Mouse (Mus musculus) midbrain, embryonic 15.5 days (tissue): ENCODE results near the gene Cks1b. TPM values are rescaled to one million over a fixed set of nuclear protein-coding genes. Genes with fewer than 3 reads are reported as not detected.

ENCODE experiments used
- ATAC-seq: fragments of 200-750 bp; cut with Nextera tagmentation; replicated peaks from 2 replicates; pipeline ENCODE4 v1.8.0; 2017; ENCODE audit warnings: moderate TSS enrichment
- H3K27ac ChIP-seq: fragments of 300-500 bp; sonication (generic); 2 replicates; pipeline ENCODE4 v1.5.1; 2015; ENCODE audit warnings: mild to moderate bottlenecking, inconsistent platforms
- H3K27me3 ChIP-seq: fragments of 300-500 bp; sonication (generic); replicated peaks from 2 replicates; pipeline ENCODE4 v1.6.1; 2015; ENCODE audit warnings: inconsistent platforms
- H3K36me3 ChIP-seq: fragments of 300-500 bp; sonication (generic); replicated peaks from 2 replicates; pipeline ENCODE4 v1.6.1; 2015; ENCODE audit warnings: inconsistent platforms
- H3K4me1 ChIP-seq: fragments of 300-500 bp; sonication (generic); 2 replicates; pipeline ENCODE4 v1.6.1; 2015; ENCODE audit warnings: inconsistent platforms
- H3K4me2 ChIP-seq: fragments of 300-500 bp; sonication (generic); 2 replicates; pipeline ENCODE4 v1.6.1; 2015; ENCODE audit warnings: inconsistent platforms, mild to moderate bottlenecking, moderate library complexity
- H3K4me3 ChIP-seq: fragments of 300-500 bp; sonication (generic); 2 replicates; pipeline ENCODE4 v1.5.1; 2015; ENCODE audit warnings: mild to moderate bottlenecking, inconsistent platforms
- H3K9ac ChIP-seq: fragments of 300-500 bp; sonication (generic); 2 replicates; pipeline ENCODE4 v1.6.1; 2015; ENCODE audit warnings: mild to moderate bottlenecking, inconsistent platforms
- H3K9me3 ChIP-seq: fragments of 300-500 bp; sonication (generic); 2 replicates; pipeline ENCODE4 v1.6.1; 2016; ENCODE audit warnings: inconsistent platforms
- WGBS: fragments of 180-500 bp; shearing (Covaris S2); methylation state at CpG from one replicate; pipeline ENCODE4 v1.1.7; 2015; ENCODE audit warnings: mixed read lengths; 5-methylcytosine and 5-hydroxymethylcytosine counted together
- polyA plus RNA-seq: library from polyadenylated mRNA; unstranded; fragments of >200 nt; fragmentation: Nextera tagmentation; extraction: Ambion mirVana; gene quantifications from 2 replicates; pipeline ENCODE4 v1.2.1, GENCODE M21; 2015

Cks1b gene
- polyA plus RNA-seq, 1 experiment from 2014 or later: 86.7 TPM

DNA sequence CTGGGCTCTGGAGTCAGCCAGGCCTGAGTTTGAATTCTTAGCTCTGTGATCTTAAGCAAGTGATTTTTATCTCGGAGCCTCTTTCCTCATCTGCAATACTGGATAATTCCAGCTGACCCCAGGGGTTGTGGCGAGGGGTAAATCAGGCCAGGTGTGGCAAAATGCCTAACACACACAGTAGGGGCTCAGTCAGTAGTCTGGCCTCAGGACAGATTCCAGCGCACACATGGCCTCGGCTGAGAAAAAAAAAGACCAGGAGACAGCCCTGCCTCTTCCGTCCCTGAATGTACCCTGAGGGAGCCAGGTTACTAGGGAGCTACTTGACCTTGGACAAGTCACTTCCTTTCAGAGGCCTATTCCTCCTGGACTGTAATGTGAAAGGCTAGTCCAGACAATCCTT lies 35.2 kb downstream of the Cks1b start:
- no peak for ATAC-seq
- 90% methylated on average over 5 of the region's 5 CpGs for WGBS

DNA sequence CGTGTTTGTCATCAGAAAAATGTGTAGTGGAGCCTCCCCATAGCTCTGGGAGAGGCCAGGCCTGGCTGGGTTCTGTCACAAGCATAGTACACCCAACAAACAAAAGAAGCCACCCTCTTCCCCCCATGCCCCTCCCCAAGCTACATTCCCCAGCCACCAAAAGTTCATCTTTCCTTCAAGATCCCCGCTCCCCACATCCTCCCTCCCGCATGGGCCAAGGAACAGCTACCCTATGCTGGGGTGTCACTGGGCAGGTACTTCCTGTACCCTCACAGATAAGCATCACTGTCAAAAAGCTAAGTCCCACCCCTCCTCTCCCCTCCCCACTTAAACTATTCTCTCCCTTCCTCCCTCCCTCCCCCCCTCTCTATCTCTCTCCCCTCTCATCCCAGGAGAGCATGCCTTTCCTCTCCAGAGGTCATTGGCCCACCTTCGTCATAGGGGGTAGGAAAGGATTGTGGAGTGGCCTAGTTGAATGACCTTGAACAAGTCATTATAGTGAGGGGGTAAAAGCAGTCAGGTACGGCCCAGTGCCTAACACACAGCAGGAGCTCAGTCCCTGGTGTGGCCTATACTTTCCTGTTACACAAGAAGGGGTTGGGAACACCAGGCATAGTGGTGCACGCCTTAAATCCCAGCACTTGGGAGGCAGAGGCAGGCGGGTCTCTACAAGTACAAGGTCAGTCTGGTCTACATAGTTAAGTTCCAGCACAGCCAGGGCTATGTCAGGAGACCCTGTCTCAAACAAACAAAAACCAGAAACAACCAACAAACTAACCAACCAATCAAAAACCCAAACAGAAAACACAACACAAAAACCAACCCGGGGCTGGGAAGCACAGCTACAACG lies 35.9 kb downstream of the Cks1b start:
- H3K36me3 ChIP-seq: no peaks in the 10 kb centered on the region
- peaks cover 19% of the 10 kb centered on the region for H3K4me1 ChIP-seq
- WGBS: 90% methylated on average over 9 of the region's 9 CpGs
- no peaks in the 10 kb centered on the region for H3K27me3 ChIP-seq
- no peak overlapping the region for H3K27ac ChIP-seq
- ATAC-seq: no peak
- no peaks in the 10 kb centered on the region for H3K9me3 ChIP-seq
- no peak overlapping the region for H3K4me3 ChIP-seq
- H3K9ac ChIP-seq: no peak overlapping the region
- H3K4me2 ChIP-seq: no peak overlapping the region

More for the DNA sequence above, 35.2 kb downstream of the Cks1b start:
- Histone ChIP-seq H3K27ac (no peak overlapping the region), H3K36me3 (no peaks in the 10 kb centered on the region), H3K27me3 (no peaks in the 10 kb centered on the region), H3K4me3 (no peak overlapping the region), H3K4me1 (peaks cover 19% of the 10 kb centered on the region), H3K4me2 (no peak overlapping the region), H3K9ac (no peak overlapping the region), H3K9me3 (no peaks in the 10 kb centered on the region)

DNA sequence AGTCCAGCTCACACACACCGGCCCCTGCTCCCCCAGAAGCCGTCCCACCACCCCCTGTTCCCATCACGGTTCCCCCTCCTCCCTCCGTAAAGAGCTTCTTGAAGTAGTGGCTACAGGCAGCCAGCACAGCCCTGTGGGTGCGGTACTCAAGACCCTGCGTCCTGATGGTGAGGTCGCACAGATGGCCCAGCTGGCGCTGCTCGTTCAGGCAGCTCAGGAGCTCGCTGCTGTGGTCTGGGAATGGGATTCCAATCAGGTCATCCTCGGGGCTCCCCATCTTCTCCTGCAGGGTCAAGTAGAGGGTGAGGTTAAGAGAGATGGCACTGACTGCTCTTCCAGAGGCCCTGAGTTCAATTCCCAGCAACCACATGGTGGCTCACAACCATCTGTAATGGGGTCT lies 37.0 kb downstream of the Cks1b start:
- Histone ChIP-seq H3K4me3 (no peak overlapping the region), H3K36me3 (no peaks in the 10 kb centered on the region), H3K27ac (no peak overlapping the region), H3K9ac (no peak overlapping the region), H3K9me3 (no peaks in the 10 kb centered on the region), H3K27me3 (no peaks in the 10 kb centered on the region), H3K4me1 (peaks cover 19% of the 10 kb centered on the region), H3K4me2 (no peak overlapping the region)
- ATAC-seq: no peak
- WGBS: 86% methylated on average over 11 of the region's 11 CpGs

DNA sequence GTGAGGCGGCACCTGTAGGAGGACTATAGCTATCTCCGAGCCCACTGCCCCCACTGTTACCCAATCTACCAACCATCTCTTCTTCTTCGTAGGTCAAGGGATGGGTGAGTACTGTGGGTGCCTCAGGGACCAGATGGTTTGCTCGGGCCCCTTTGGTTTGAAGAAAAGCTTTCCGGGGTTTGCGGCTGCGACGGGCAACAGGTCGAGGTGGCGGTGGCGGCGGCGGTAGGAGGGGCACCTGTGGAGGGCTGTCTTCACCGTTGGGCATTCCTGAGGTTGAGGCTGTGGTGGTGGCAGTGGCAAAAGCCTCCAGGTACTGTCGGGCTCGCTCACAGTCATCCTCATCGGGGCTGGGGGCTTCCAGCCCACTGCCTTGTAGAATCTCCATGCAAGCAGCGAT lies 37.5 kb downstream of the Cks1b start:
- Histone ChIP-seq H3K4me1 (peaks cover 19% of the 10 kb centered on the region), H3K9me3 (no peaks in the 10 kb centered on the region), H3K36me3 (no peaks in the 10 kb centered on the region), H3K27me3 (no peaks in the 10 kb centered on the region), H3K4me3 (no peak overlapping the region), H3K9ac (no peak overlapping the region), H3K27ac (no peak overlapping the region), H3K4me2 (no peak overlapping the region)
- ATAC-seq: no peak
- WGBS: 97% methylated on average over 18 of the region's 18 CpGs

DNA sequence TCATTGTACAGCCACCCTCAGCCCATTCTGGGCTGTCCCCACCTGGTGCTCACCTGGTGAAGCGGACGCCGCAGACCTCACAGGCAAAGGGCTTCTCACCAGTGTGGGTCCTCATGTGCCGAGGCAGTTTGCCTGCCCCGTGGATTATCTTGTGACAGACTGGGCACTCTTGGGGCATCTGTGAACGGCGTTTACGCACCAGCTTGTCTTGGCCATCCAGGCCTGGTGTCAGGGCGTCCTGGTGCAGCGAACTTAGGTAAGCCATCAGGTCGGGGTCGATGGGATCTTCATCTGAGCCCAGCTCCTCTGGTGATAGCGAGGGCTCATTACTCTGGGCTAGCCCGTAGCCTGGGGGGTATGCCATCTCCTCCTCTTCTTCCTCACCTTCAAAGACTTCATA lies 37.9 kb downstream of the Cks1b start:
- H3K4me1 ChIP-seq: peaks cover 19% of the 10 kb centered on the region
- no peak for ATAC-seq
- no peak overlapping the region for H3K9ac ChIP-seq
- H3K27me3 ChIP-seq: no peaks in the 10 kb centered on the region
- 95% methylated on average over 14 of the region's 14 CpGs for WGBS
- H3K9me3 ChIP-seq: no peaks in the 10 kb centered on the region
- no peak overlapping the region for H3K27ac ChIP-seq
- H3K4me2 ChIP-seq: no peak overlapping the region
- H3K4me3 ChIP-seq: no peak overlapping the region
- H3K36me3 ChIP-seq: no peaks in the 10 kb centered on the region

DNA sequence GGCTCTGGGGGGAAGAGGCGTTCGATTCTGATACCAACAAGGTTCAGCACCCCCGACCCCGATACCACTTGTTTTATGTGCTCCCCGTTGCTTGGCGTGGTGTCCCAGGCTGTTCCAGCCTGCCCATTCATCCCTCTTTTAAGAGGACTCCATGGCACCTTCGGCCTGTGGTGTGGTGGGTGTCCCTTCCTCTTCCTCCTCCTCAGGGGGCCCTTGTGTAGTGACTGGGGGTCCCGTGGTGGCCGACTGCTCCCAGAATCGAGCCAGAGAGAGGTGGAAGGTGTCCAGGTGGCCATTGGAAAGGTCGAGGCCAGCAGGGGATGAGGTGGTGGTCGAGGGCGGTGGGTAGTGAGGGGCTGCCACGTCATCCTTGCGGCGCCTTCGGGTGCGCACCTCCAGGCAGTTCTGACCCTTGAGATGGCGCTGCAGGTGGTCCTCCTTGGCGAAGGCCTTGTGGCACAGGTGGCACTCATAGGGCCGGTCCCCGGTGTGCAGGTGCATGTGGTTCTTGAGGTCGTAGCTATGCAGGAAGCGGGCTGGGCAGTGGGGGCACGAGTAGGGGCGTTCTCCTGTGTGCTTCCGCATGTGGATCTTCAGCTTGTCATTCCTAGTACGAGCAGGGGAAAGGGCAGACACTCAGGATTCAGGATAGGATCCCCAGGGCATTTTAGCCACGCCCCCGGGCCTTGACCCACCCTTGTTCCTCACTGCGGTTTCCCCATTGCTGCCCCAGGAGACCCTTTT lies 38.6 kb downstream of the Cks1b start:
- no peak overlapping the region for H3K9ac ChIP-seq
- no peaks in the 10 kb centered on the region for H3K9me3 ChIP-seq
- H3K36me3 ChIP-seq: no peaks in the 10 kb centered on the region
- 91% methylated on average over 31 of the region's 31 CpGs for WGBS
- no peak overlapping the region for H3K27ac ChIP-seq
- peak overlapping the region; percentile 75; the same call in 1 of the 2 replicates for H3K4me2 ChIP-seq
- H3K27me3 ChIP-seq: no peaks in the 10 kb centered on the region
- no peak overlapping the region for H3K4me3 ChIP-seq
- no peak for ATAC-seq
- H3K4me1 ChIP-seq: peaks cover 14% of the 10 kb centered on the region

DNA sequence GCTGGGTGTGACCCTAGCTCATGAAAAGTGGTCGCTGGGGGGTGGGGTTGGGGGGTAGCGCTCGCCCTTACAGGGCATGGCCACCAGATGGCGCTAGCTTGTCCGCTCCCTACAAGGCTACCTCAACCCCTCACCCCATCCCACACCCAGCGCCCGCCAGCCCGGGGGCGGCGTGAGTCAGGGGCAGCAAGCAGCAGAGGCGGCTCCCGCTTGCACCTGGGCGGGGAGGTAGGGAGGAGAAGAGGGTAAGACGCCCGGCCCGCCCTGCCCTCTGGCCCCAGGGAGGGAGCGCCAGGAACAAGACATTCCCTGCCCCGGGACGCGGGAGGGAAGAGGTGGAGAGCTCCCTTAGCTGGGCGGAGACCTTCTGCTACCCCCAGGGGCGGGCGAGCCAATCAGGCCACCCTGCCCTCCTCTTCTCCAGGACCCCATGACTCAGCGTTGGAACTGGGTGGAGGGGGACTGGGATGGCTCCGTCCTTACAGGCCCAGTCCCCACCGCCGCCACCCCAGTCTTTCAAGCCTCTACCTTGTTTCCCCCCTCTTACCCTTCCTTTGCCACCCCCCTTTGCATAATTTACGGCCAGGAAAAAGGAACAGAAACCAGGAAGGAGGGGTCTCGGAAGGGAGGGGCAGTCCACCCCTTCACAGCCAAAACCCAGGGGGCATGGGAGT lies 39.7 kb downstream of the Cks1b start:
- peak overlapping the region; percentile 75 for H3K4me2 ChIP-seq
- H3K4me1 ChIP-seq: peaks cover 14% of the 10 kb centered on the region
- no peaks in the 10 kb centered on the region for H3K27me3 ChIP-seq
- H3K36me3 ChIP-seq: no peaks in the 10 kb centered on the region
- H3K9ac ChIP-seq: peak overlapping the region; percentile 55
- H3K27ac ChIP-seq: no peak overlapping the region
- H3K4me3 ChIP-seq: peak overlapping the region; percentile 44
- ATAC-seq: peak; percentile 83
- H3K9me3 ChIP-seq: no peaks in the 10 kb centered on the region
- WGBS: 3% methylated on average over 29 of the region's 29 CpGs

DNA sequence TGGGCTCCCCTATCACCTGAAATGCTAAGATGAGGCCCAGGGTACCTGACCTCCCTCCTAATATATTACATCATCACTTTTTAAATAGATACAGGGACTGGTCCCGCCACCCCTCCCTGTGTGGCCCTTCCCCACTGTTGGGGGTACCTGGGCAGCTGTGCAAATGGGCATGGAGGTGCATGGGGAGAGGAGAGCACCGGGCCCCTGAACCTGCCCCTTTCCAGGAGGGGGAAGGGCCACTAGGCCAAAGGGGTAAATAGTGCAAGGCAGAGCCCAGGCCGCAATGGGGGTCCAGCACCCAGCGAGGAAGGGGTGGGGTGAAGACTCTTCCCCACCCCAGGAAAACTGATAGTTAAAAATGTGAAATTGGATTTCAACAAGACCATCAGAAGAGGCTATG lies 40.4 kb downstream of the Cks1b start:
- WGBS: 53% methylated on average over 4 of the region's 4 CpGs
- ATAC-seq: peak; percentile 25; the same call in 1 of the 2 replicates

DNA sequence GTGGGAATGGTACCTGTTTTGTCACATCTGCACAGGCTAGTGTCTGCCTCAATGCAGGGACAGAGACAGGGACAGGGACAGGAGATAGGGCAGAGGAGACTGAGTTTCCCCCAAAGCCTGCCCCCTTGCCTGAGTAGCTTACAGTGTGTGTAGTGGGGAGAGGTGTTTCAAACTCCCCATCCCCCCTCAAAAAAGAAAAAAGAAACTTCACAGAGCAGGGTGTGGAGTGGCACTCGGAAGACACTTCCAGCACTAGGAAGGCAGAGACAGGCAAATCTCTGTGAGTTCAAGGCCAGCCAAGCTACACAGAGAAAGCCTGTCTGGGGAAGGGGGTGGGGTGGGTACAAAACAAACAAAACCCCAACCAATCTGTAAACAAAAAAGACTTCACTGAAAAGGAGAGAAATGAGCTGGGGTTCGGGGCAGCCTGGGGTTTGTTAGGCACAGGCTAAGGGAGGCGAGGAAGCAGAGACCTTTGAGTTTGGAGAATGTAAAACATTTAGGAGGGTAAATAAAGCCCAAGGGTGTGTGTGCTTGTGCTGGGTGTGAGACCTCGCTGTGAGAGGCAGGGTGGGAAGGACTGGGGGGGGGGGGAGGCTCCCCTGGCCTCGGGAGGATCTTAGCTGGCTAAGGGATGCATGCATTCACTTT lies 44.5 kb downstream of the Cks1b start:
- no peak for ATAC-seq
- no peaks in the 10 kb centered on the region for H3K36me3 ChIP-seq
- no peaks in the 10 kb centered on the region for H3K27me3 ChIP-seq
- peaks cover 7% of the 10 kb centered on the region for H3K4me1 ChIP-seq
- no peak overlapping the region for H3K4me3 ChIP-seq
- H3K4me2 ChIP-seq: no peak overlapping the region
- no peaks in the 10 kb centered on the region for H3K9me3 ChIP-seq
- no peak overlapping the region for H3K9ac ChIP-seq
- 46% methylated on average over 5 of the region's 5 CpGs for WGBS
- H3K27ac ChIP-seq: no peak overlapping the region

More for the DNA sequence above, 40.4 kb downstream of the Cks1b start:
- Histone ChIP-seq H3K4me3 (no peak overlapping the region; the same call in 1 of the 2 replicates), H3K27ac (no peak overlapping the region), H3K27me3 (no peaks in the 10 kb centered on the region), H3K36me3 (no peaks in the 10 kb centered on the region), H3K9me3 (no peaks in the 10 kb centered on the region), H3K9ac (no peak overlapping the region), H3K4me1 (peaks cover 14% of the 10 kb centered on the region), H3K4me2 (peak overlapping the region; percentile 75)

DNA sequence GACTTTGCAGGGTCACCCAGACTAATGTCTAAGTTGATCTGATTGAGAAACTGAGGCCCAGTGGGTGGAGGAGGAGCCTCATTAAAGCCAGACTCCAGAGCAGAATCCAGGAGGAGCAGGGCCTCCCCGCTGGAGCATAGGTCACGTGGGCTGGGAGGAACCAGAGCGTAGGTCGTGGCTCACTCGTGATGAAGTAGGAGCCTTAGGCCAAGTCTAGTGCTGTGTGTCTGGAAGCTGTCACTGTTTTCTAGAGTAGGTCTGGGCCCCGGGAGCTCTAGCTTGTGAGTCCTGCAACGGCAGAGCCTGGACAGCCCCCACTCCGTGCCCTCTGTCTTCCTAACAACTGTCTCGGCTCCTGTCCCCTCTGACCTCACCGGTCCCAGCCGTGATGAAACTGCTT lies 50.8 kb downstream of the Cks1b start:
- no peak overlapping the region for H3K4me2 ChIP-seq
- no peak for ATAC-seq
- H3K4me1 ChIP-seq: no peaks in the 10 kb centered on the region
- no peaks in the 10 kb centered on the region for H3K36me3 ChIP-seq
- no peaks in the 10 kb centered on the region for H3K27me3 ChIP-seq
- no peak overlapping the region for H3K27ac ChIP-seq
- H3K9ac ChIP-seq: no peak overlapping the region
- H3K9me3 ChIP-seq: no peaks in the 10 kb centered on the region
- WGBS: 71% methylated on average over 11 of the region's 11 CpGs
- no peak overlapping the region for H3K4me3 ChIP-seq

DNA sequence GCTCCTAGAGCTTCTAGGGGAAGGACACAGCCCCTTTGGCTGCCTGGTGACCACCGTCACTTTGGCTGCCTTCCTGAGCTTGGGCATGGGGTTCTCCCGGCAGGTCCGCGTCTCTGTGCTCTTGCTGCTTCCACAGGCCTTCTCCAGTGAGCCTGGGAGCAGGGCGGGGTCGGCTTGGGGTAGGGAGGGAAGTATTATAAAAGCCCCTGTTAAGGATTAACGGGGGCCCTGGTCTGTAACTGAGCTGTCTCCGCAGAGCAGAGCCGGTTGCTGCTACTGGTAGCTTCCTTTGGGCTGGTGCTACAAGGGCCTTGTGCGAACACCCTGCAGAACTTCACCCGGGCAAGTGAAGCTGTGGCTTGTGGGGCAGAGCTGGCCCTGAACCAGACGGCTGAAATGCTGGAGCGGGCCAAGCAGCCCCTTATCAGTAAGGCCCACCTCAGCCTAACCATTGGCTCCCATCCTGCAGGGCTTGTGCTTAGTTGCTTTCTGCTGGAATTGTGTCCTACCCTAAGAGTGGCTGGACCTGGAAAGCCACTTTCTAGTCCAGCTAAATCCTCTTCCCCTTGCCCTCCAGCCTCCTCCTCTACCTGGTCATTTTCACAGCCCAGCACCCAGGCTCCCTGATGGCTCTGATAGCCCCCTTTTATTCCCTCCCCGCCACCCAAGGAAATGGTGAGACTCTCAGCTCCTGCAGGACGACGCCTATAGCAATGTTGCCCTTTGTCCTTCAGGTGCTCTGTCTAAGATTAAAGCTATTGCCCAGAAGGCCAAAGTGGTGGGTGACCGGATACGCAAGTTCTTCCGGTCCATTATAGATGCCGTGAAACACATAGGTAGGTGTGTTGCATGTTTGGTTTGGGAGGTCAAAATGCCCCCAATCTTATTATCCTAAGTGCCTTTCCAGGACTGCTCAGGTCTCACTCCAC lies 52.4 kb downstream of the Cks1b start:
- Histone ChIP-seq H3K36me3 (no peaks in the 10 kb centered on the region), H3K4me2 (no peak overlapping the region), H3K4me1 (no peaks in the 10 kb centered on the region), H3K4me3 (no peak overlapping the region), H3K9ac (no peak overlapping the region), H3K27ac (no peak overlapping the region), H3K9me3 (no peaks in the 10 kb centered on the region), H3K27me3 (no peaks in the 10 kb centered on the region)
- ATAC-seq: no peak
- 76% methylated on average over 20 of the region's 20 CpGs for WGBS
